Mouse (Mus musculus) neural tube, embryonic 12.5 days (tissue): ENCODE measurements around the gene Blmh. TPM values are rescaled to one million over a fixed set of nuclear protein-coding genes. Genes with fewer than 3 reads are reported as not detected.
A peak's percentile ranks its signal among the peaks of the same experiment; 100 is the strongest.

ENCODE experiments used
- ATAC-seq: fragments of 200-750 bp; cut with Nextera tagmentation; 2 replicates; pipeline ENCODE4 v1.8.0; 2017; ENCODE audit warnings: low read depth, mild to moderate bottlenecking, moderate TSS enrichment, moderate library complexity; ENCODE audit not compliant: low FRiP score
- H3K27ac ChIP-seq: fragments of 300-500 bp; sonication (generic); 2 replicates; pipeline ENCODE4 v1.5.1; 2016
- H3K27me3 ChIP-seq: fragments of 300-500 bp; sonication (generic); replicated peaks from 2 replicates; pipeline ENCODE4 v1.6.1; 2016; ENCODE audit warnings: mild to moderate bottlenecking
- H3K36me3 ChIP-seq: fragments of 300-500 bp; sonication (generic); 2 replicates; pipeline ENCODE4 v1.6.1; 2016; ENCODE audit warnings: mild to moderate bottlenecking
- H3K4me1 ChIP-seq: fragments of 300-500 bp; sonication (generic); 2 replicates; pipeline ENCODE4 v1.6.1; 2016
- H3K4me2 ChIP-seq: fragments of 300-500 bp; sonication (generic); replicated peaks from 2 replicates; pipeline ENCODE4 v1.6.1; 2016; ENCODE audit warnings: mild to moderate bottlenecking
- H3K4me3 ChIP-seq: fragments of 300-500 bp; sonication (generic); 2 replicates; pipeline ENCODE4 v1.5.1; 2016
- H3K9ac ChIP-seq: fragments of 300-500 bp; sonication (generic); 2 replicates; pipeline ENCODE4 v1.6.1; 2016; ENCODE audit warnings: mild to moderate bottlenecking
- H3K9me3 ChIP-seq: fragments of 300-500 bp; sonication (generic); 2 replicates; pipeline ENCODE4 v1.6.1; 2016; ENCODE audit warnings: mild to moderate bottlenecking
- WGBS: fragments of 180-500 bp; shearing (Covaris S2); methylation state at CpG from one replicate; pipeline ENCODE4 v1.1.7; 2016; 5-methylcytosine and 5-hydroxymethylcytosine counted together
- polyA plus RNA-seq: library from polyadenylated mRNA; unstranded; fragments of >200 nt; fragmentation: Nextera tagmentation; extraction: Ambion mirVana; gene quantifications from 2 replicates; pipeline ENCODE4 v1.2.1, GENCODE M21; 2016

Blmh gene
- polyA plus RNA-seq, 1 experiment from 2014 or later: 175 TPM

- Histone ChIP-seq H3K4me3 (no peak overlapping the region), H3K4me2 (no peak overlapping the region), H3K4me1 (peaks cover 2% of the 10 kb centered on the region), H3K27ac (no peak overlapping the region), H3K9ac (no peak overlapping the region), H3K36me3 (no peaks in the 10 kb centered on the region), H3K9me3 (no peaks in the 10 kb centered on the region), H3K27me3 (no peaks in the 10 kb centered on the region)
- no peak for ATAC-seq
- 96% methylated on average over 3 of the region's 3 CpGs for WGBS
Measured at GRCm38 (mm10) chr11:76898751-76899150, 25.9 kb upstream of the Blmh start.

GRCm38 (mm10) chr11:76899758-76900738 is 24.6 kb upstream of the Blmh start:
- H3K27me3 ChIP-seq: no peaks in the 10 kb centered on the region
- H3K9ac ChIP-seq: no peak overlapping the region
- no peak overlapping the region for H3K4me3 ChIP-seq
- no peaks in the 10 kb centered on the region for H3K36me3 ChIP-seq
- H3K4me2 ChIP-seq: no peak overlapping the region
- ATAC-seq: no peak
- WGBS: 76% methylated on average over 5 of the region's 5 CpGs
- H3K4me1 ChIP-seq: no peaks in the 10 kb centered on the region
- no peak overlapping the region for H3K27ac ChIP-seq
- no peaks in the 10 kb centered on the region for H3K9me3 ChIP-seq

- no peaks in the 10 kb centered on the region for H3K27me3 ChIP-seq
- no peak for ATAC-seq
- H3K36me3 ChIP-seq: no peaks in the 10 kb centered on the region
- no peak within 1 kb of the TSS for H3K9ac ChIP-seq
- H3K4me1 ChIP-seq: no peaks in the 10 kb centered on the region
- no peak within 1 kb of the TSS for H3K4me2 ChIP-seq
- no peak within 1 kb of the TSS for H3K4me3 ChIP-seq
- WGBS: 84% methylated on average over 7 of the region's 7 CpGs
- no peak within 1 kb of the TSS for H3K27ac ChIP-seq
- no peaks in the 10 kb centered on the region for H3K9me3 ChIP-seq
Measured at GRCm38 (mm10) chr11:76901579-76902361, 22.8 kb upstream of the Blmh start, which contains the start of gene Tmigd1. Gene Tmigd1, plus strand, starts transcription at chr11:76902159.

GRCm38 (mm10) chr11:76904340-76904739 is 20.3 kb upstream of the Blmh start:
- Histone ChIP-seq H3K36me3 (no peaks in the 10 kb centered on the region), H3K9ac (no peak overlapping the region), H3K4me2 (no peak overlapping the region), H3K4me3 (no peak overlapping the region), H3K27me3 (no peaks in the 10 kb centered on the region), H3K27ac (no peak overlapping the region), H3K9me3 (no peaks in the 10 kb centered on the region), H3K4me1 (no peaks in the 10 kb centered on the region)
- whole genome bisulfite sequencing: 93% methylated on average over 2 of the region's 2 CpGs
- no peak for ATAC-seq

GRCm38 (mm10) chr11:76908651-76909050 is 16.0 kb upstream of the Blmh start:
- H3K9me3 ChIP-seq: no peaks in the 10 kb centered on the region
- H3K9ac ChIP-seq: no peak overlapping the region
- no peaks in the 10 kb centered on the region for H3K36me3 ChIP-seq
- H3K27ac ChIP-seq: no peak overlapping the region
- no peaks in the 10 kb centered on the region for H3K27me3 ChIP-seq
- ATAC-seq: no peak
- no peak overlapping the region for H3K4me2 ChIP-seq
- H3K4me3 ChIP-seq: no peak overlapping the region
- WGBS: 84% methylated on average over 7 of the region's 7 CpGs
- no peaks in the 10 kb centered on the region for H3K4me1 ChIP-seq

- WGBS: 16% methylated on average over 3 of the region's 3 CpGs
- no peak overlapping the region for H3K4me3 ChIP-seq
- no peak overlapping the region for H3K4me2 ChIP-seq
- H3K27me3 ChIP-seq: no peaks in the 10 kb centered on the region
- no peak for ATAC-seq
- no peaks in the 10 kb centered on the region for H3K4me1 ChIP-seq
- H3K36me3 ChIP-seq: no peaks in the 10 kb centered on the region
- H3K9ac ChIP-seq: no peak overlapping the region
- H3K9me3 ChIP-seq: no peaks in the 10 kb centered on the region
- no peak overlapping the region for H3K27ac ChIP-seq
Measured at GRCm38 (mm10) chr11:76911325-76912054, 13.1 kb upstream of the Blmh start.

- no peaks in the 10 kb centered on the region for H3K9me3 ChIP-seq
- no peaks in the 10 kb centered on the region for H3K36me3 ChIP-seq
- H3K27ac ChIP-seq: no peak overlapping the region
- 0 out of 2 replicates have a peak overlapping the region, but pooled peaks have one; percentile 9 for H3K9ac ChIP-seq
- no peak for ATAC-seq
- WGBS: 49% methylated on average over 7 of the region's 7 CpGs
- no peaks in the 10 kb centered on the region for H3K4me1 ChIP-seq
- no peaks in the 10 kb centered on the region for H3K27me3 ChIP-seq
- H3K4me3 ChIP-seq: no peak overlapping the region
- no peak overlapping the region for H3K4me2 ChIP-seq
Measured at GRCm38 (mm10) chr11:76912055-76912395, 12.6 kb upstream of the Blmh start.

GRCm38 (mm10) chr11:76914366-76914765 is 10.2 kb upstream of the Blmh start:
- ATAC-seq: no peak
- no peaks in the 10 kb centered on the region for H3K27me3 ChIP-seq
- WGBS: 69% methylated on average over 7 of the region's 7 CpGs
- H3K4me3 ChIP-seq: no peak overlapping the region
- H3K9ac ChIP-seq: no peak overlapping the region
- no peaks in the 10 kb centered on the region for H3K4me1 ChIP-seq
- no peaks in the 10 kb centered on the region for H3K36me3 ChIP-seq
- H3K27ac ChIP-seq: no peak overlapping the region
- no peak overlapping the region for H3K4me2 ChIP-seq
- H3K9me3 ChIP-seq: no peaks in the 10 kb centered on the region

- H3K27ac ChIP-seq: no peak overlapping the region
- H3K9ac ChIP-seq: no peak overlapping the region
- peak overlapping the region; percentile 33; the same call in 1 of the 2 replicates for H3K4me2 ChIP-seq
- no peaks in the 10 kb centered on the region for H3K9me3 ChIP-seq
- 39% methylated on average over 13 of the region's 13 CpGs for WGBS
- H3K4me3 ChIP-seq: no peak overlapping the region
- H3K36me3 ChIP-seq: no peaks in the 10 kb centered on the region
- ATAC-seq: no peak
- H3K27me3 ChIP-seq: no peaks in the 10 kb centered on the region
- H3K4me1 ChIP-seq: no peaks in the 10 kb centered on the region
Measured at GRCm38 (mm10) chr11:76916539-76917229, 7.9 kb upstream of the Blmh start.

GRCm38 (mm10) chr11:76917230-76917548 is 7.4 kb upstream of the Blmh start:
- Histone ChIP-seq H3K9ac (no peak overlapping the region), H3K4me1 (no peaks in the 10 kb centered on the region), H3K36me3 (no peaks in the 10 kb centered on the region), H3K4me2 (peak overlapping the region; percentile 33; the same call in 1 of the 2 replicates), H3K27me3 (no peaks in the 10 kb centered on the region), H3K9me3 (no peaks in the 10 kb centered on the region), H3K4me3 (no peak overlapping the region), H3K27ac (no peak overlapping the region)
- ATAC-seq: no peak
- 52% methylated on average over 3 of the region's 3 CpGs for WGBS

GRCm38 (mm10) chr11:76920607-76921006 is 4.0 kb upstream of the Blmh start:
- no peaks in the 10 kb centered on the region for H3K27me3 ChIP-seq
- no peaks in the 10 kb centered on the region for H3K9me3 ChIP-seq
- H3K9ac ChIP-seq: no peak overlapping the region
- no peak overlapping the region for H3K4me2 ChIP-seq
- H3K4me3 ChIP-seq: no peak overlapping the region
- no peaks in the 10 kb centered on the region for H3K36me3 ChIP-seq
- H3K4me1 ChIP-seq: no peaks in the 10 kb centered on the region
- H3K27ac ChIP-seq: no peak overlapping the region
- WGBS: 65% methylated on average over 1 of the region's 1 CpGs
- no peak for ATAC-seq
